Mouse (Mus musculus) T-cell, adult 2 months (primary cell): ENCODE results near the gene Akap13.
"Not testable (repeated sequence)": the region's sequence is repeated elsewhere in the genome, so short reads cannot be mapped to it uniquely, and the experiment has no call there.

ENCODE experiments used
- DNase-seq: peaks from one replicate; pipeline ENCODE4 v3.0.0; 2022; ENCODE audit warnings: low spot score

The Akap13 gene

DNA sequence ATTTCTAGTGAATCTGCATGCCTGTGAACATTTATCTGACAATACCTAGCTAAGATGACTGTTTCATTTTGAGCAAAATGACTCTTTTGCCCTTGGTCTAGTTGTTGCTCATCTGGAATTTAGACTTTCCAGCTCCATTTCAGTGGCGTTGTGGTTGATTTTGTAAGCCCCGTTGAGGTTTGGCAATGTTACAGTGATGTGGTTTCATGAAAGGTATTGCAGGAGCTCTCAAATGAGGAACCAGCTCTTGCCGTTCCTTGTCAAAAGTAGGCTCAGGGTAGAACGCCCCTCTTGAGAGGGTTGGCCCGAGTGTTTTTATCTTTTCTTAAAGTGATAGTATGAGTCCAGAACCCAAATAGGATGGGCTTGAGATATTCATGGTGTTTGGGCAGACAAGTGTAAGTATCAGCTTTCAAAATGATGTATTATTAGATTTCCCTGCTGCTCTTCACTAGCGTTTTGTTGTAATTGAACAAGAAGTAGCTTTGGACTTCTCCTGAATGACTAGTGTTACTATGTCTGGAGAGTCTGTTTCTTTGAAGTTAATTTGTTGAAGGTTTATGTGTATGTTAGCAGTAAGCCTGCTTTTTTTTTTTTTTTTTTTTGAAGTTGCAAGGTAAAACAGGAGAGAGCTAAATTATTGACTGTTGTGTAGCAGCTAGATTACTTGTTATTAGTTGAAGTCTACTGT, 140.9 kb downstream of the Akap13 start:
- DNase-seq: peak; percentile 82

DNA sequence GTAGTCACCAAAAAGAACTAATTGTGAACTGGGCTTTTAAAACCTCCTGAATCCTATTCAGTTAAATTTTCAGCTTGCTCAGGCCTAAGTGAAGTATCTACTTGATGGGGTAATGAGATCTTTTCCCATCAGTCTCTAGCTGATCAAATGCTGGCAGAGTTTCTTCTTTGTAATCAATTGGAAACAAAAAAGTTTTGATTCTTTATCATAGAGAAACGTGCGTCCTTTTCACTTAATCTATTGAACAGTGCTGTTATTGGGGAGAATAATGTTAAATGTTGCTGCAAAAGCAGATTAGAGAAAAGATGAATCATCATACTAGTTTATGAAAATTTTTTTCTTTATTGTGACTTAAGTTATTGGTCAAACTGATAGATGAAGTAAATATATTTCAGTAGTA, 142.5 kb downstream of the Akap13 start:
- DNase-seq: no peak

DNA sequence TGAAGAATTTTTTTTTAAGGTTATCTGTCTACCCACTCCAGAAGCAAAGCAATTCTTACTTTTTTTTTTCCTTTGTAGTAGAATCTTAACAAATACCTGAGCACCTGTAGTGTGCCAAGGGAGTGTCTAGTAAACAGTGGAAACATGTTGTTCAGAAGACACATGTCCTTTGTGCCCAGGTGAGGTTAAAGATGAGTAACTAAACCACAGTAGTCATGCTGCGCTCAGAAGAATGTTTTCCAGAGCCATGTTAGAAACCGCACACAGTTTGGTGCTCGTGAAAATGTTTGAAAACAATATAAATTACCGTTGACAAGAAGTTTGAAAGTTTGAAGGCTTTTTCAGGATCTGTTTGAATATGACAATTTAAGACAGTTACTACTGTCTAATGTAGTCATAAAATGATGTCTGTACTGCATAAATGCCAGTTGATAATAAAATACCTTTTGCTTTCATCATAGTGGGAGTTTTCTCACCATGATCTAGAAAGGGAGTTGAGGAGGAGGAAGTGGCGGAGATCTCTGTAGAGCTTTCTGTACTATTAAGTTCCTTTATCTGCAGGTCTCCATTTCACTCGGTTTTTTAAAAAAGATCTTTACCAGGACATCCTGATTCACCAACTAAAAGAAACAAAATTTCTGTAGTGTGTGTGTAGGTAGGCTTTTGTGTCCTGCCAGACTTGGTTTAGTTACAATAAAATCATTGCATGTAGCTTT, 145.2 kb downstream of the Akap13 start:
- peak; percentile 81 for DNase-seq

DNA sequence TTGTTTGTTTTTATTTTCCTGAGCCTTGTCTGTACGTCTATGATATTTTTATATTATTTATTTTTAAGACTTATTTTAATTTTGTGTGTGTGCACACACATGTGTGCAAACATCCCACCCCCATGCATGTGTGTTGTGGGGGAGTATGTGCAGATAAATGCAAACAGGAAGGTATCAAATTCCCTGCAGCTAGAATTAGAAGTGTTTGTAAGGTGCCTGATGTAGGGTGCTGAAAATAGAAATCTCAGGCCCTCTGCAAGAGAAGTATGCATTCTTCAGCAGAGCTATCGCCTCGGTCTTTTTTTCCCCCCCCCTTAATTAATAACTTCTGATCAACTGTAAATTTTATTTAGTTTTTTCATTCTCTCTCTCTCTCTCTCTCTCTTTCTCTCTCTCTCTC, 151.9 kb downstream of the Akap13 start:
- no peak for DNase-seq

DNA sequence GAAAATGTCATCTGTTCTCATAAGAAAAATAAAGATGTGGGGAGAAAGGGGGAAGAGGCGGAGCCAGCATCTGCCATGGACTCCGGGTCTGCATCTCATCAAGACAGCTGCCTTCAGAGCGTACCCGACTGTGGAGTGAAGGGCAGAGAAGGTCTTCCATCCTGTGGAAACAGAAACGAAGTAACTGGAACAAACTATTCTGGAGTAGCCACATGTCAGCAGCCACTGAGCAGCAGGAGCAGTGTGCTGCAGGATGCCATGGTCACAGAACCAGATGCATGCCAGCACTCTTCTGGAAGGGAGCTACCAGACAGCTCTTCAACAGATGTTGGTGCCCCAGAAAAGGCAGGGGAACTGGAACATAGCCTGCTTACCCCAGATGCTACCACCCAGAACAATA, 153.4 kb downstream of the Akap13 start:
- no peak for DNase-seq

DNA sequence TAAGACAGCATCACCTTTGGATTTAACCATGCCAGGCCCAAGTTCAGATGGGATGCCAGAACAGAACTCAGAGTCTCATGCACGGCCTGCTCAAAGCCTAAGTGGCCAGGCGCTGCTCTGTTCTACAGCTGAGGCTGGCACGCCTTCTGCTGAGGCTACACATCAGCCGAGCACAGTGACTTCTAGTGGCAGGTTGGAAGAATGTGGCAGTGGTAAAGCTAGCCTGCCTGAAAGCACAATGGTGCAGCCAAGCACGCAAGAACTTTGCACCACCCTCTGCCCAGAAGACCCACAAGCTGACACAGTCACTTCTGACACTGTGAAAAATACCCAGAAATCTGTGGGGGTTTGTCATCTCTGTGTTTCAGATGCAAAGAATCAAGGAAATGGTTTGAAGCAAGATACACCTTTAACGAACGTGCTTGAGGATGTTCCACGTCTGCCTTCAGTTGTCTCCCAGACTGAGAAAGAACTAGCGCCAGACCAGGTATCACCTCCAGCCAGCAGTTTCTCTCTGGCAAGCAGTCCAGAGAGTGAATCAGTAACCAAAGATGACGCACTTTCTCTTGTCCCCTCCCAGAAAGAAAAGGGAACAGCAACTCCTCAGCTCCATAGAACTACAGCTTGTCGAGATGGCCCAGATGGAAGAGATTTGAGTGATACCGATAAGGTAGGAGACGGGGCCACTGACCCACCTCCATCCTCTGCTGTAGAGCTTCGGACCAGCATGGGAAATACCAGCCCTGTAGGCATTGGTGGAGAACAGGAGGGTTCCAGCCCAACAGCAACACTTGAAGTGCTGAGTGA, 154.3 kb downstream of the Akap13 start:
- DNase-seq: peak; percentile 85

DNA sequence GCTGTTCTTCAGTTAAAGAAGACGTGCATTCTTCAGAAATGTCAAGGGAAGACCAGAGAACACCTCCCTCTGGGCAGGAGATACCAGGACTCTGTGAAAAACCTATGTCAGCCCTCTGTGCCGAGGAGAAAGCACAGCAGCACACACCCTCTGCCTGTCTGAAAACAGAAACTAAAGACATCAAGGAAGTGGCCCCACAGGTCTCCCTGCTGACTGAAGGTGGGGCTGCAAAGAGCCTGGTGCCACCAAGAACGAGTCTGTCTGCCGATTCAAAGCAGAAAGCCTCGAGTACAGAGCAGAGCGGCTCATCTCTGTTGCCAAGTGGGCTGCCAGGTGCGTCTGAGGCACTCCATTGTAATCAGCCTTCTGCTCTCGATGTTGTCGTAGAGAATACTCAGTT, 155.1 kb downstream of the Akap13 start:
- peak; percentile 85 for DNase-seq

DNA sequence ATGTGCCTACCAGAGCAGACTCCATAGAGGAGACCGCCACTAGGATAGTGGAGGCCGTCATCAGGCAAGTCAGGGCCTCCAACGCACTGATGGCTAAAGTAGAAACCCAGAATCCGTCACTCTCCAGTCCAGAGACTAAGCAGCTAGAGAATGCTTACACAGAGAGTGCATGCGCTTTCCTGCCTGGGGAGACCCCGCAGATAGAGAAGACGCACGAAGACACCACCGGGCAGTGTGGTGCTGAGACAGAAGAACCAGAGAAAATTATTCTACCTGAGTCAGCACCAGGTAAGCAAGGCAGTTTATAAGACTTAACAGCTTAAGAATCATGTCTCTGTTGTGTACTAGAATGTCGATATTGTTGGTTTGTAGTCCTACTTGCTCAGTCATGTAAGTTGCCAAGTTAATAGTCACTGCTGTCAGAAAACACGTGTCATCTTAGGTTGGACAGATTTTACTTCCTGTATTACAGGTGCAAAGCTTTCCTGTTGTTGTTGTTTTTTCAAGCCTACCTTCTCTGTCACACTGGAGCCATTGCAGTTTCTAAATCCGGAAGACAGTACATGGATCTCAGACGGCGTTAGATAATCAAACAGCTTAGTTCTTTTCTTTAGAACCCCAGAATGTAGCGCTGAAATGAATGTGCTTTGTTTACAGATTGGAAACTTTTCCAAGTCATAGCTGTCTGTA, 156.1 kb downstream of the Akap13 start:
- peak; percentile 63 for DNase-seq

DNA sequence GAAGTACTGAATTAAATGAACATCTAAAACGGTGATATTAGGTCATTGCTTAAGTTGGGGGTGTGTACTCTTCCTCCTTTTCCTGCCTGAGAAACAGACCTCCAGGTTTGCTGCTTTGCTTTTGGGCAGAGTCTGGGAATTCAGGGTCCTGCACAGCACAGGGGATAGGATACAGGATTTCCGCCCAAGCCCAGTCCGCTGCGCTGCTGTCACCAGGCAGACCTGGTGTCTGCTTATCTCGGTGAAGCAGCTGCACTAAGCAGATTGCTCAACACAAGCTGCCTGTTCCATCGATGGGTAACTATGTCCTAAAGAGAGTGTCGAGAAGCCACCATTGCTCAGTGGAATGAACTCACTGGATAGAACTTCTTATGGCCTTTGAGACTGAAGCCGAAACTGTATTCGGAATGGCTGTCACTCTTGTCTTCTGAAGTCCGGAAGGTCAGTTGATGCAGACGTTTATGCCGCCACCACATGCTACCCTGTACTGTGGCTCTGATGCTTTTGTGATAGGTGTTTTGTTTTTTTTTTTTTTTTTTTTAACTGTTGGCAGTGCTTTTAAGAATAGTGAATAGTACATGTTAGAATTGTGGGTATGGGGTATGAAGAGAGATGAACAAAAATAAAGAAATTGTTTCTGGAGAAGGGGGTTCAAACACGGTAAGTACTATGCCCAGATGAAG, 156.8 kb downstream of the Akap13 start:
- peak; percentile 58 for DNase-seq

DNA sequence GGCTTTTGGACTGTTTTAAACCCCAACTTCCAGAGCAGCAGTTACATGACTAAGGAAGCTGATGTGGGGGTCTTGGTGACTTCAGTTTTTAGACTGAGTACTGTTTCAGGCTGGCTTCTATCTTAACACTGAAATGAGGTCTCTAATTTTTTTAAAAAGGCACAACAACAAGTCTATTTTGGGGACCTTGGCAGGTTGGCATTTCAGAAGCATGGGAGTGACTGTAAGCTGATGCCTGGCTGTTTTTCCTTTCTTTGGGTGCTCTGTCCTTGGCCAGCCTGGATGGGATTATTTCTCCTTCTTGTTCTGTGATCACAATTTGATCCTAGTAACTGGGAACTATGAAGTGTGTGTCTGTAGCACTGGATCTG, 157.3 kb downstream of the Akap13 start:
- no peak for DNase-seq

DNA sequence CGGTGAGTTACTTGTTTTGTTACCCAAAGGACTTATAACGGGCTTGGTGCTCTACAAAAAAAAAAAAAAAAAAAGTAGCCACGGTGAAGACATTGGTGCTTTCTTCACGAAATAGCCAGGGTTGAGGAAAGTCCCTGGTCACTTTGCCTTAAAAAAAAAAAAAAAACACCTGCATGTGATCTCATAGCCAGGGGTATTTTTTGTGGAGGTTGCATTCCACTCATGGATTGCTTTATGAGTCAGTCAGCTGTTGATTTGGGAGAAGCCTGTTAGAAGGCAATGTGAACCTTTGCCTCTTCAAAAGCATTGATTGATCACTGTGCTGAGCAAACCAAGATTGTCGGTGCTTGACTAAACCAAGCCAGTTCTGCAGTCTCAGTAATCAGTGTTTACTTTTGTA, 157.9 kb downstream of the Akap13 start:
- DNase-seq: peak; percentile 41

DNA sequence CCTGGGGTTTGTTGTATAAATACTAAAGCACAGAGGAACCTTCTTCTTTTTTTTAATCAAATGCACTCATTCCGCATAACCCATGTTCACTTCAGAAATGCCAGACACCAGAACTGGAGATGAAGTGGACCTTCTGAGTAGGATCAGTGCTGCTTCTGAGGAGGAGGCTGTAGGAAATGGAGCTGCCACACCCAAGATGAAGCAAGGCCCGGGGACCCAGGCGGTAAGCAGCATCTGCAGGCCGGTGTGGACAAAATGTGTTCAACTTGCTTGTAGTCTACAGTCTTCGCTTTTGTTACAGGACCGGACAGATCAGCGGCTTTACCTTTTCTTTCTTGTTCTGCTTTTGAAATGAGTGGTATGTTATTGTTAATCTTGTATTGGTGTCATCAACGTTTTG, 159.5 kb downstream of the Akap13 start:
- no peak for DNase-seq

DNA sequence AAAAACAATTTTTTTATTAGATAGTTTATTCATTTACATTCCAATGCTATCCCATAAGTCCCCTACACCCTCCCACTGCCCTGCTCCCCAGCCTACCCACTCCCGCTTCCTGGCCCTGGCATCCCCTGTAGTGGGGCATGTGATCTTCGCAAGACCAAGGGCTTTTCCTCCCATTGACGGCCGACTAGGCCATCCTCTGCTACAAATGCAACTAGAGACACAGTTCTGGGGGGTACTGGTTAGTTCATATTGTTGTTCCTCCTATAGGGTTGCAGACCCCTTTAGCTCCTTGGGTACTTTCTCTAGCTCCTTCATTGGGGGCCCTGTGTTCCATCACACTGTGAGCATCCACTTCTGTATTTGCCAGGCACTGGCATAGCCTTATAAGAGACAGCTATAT, 161.9 kb downstream of the Akap13 start:
- DNase-seq: not testable (repeated sequence)

DNA sequence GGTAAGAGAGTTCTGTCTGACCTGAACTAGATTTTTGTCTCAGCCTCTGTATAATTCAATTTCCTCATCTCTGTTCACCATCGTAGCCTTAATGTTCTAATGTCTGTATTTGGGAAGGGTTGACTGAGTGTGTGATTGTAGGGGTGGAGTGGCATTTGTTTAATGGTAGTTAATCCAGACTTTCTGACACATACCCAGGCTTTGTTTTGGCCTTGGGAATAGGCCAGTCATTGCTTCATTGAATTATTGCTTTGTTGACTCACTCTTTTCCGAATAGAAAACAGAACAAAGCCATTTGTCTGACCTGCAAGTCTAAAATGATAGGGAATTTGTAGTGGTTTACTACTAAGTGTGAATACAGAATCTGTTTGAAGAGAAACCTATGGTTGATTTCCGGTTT, 163.4 kb downstream of the Akap13 start:
- DNase-seq: no peak

DNA sequence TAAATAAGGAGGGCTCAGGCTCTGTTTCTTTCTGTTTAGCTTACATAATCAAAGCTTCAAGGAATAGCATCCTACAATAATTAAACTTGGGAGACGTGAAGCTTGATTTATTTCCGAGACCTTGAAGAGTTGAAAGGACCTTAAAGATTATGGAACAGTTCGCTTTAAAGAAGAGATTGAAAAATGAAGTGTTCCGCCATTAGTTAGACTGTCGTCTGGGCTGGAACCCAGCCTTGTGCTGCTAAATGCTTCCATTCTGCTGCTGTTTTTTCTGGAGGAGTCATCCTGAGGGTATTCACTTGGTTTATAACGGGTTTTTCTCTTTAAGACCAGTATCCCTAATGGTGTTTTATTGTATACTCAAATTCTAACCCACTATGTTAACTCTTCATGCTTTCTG, 164.5 kb downstream of the Akap13 start:
- DNase-seq: no peak

DNA sequence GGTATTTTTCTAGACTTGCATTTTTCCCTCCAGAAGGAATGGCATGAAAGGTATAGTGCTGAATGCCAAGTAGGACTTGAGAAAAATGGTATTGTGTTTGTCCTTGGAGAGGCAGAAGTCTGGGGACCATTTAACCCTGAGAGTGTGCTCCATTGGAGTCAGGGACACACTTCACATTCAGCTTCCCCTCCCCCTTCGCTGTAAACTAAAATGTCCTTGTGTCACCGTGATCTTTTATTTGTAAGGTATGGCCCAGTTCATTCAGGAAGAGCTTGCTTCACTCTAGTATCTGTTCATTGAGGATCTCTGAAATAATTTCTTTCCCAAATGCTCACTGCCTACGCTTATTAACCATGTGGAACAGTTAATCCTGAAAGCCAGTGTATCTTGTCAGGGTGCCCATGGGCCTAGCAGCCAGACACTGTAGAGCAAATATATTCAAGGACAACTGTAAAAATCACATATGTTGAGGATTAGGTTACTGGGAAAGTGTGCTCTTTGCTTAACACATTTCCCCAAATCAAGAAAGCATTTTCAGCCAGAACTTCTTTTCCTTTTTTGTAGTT, 165.1 kb downstream of the Akap13 start:
- no peak for DNase-seq

DNA sequence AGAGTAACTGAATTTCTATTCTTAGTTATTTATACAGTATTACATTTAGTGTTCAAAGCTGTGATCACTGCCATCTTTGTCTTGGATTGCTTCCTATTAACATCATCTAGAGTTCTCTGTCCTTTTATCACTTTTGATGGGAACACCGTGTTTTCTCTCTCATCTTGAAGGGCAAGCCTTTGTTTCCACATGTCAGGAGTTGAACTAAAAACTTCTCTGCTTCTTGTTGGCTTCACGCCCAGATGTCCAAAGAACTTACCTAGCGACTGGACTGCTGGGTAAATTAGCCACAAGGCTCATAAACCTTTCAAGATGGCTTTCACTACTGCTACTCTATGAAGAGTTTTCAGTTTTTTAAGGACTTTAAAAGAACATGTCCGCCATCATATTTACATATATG, 165.6 kb downstream of the Akap13 start:
- DNase-seq: no peak

DNA sequence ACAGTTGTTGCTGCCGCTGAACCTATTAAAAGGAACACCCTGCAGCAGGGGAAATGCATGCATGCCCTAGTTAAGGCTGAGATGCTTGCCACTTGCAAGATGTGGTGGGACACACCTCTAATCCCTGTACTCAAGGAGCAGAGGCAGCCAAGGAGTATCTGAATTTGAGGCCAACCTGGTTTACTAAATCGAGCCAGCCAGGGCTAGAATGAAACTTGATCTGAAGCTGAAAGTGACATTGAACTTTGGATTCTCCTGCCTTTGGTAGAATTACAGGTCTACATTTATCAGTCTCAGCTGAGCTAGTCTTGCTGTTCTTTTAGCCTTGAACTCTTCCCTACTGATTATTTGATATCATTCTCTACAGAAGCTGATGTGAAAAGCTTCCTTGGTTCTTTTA, 172.5 kb downstream of the Akap13 start:
- no peak for DNase-seq

DNA sequence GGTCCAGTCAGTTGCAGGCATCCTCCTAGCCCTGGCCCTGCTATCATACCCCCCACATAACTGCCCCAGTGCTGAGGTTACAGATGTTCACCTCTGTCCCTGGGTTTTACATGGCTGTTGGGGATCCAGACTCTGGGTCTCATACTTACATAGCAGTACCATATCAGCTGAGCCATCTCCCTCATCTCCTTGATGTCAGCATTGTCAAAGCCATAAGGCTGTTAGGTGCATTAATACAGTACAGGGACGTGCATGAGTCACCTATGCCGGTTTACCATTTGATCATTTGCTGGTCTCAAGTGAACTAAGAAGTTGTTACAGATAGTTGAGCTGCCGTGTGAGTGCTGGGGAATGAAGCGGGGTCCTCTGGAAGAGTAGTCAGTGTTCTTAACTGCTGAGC, 174.3 kb downstream of the Akap13 start:
- DNase-seq: no peak

DNA sequence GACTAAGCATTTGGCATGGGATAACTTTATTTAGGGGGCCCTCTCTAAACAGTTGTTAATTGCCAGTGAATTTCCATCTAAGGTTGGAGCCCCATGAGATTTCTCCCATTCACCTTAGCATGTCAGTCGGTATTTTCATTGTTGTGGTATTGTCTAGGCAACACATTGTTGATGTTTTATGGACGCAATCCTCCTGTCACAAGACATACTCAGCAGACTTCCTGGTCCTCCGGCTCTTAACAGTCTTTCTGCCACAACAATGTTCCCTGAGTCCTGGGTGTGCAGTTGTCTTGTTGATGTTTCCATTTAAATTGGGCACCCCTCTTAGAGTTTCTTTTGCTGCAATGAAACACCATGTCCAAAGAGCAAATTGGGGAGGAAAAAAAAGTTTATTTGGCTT, 177.6 kb downstream of the Akap13 start:
- peak; percentile 48 for DNase-seq

DNA sequence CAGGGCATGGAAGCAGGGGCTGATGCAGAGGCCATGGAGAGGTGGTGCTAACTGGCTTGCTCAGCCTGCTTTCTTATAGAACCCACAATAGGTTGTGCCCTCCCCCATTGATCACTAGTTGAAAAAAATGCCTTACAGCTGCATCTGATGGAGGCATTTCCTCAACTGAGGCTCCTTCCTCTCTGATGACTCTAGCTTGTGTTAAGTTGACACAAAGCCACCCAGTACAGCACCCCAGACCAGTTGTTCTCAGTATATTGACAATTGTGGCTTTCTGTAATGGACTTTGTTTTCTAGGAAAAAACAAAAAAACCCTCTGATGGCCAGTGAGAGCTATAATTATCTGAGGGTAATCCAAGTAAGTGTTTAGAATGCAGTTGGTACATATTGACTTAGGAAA, 178.1 kb downstream of the Akap13 start:
- DNase-seq: peak; percentile 41
